ENCODE assay signal across 26 mouse cellular contexts in genomic region chr9:77507743-77508394, GRCm38 (mm10).
"Had no signal": no experiment of that assay in that cellular context is flagged by ENCODE, and none has a peak within 500 bp of the region (broad histone marks: within the 10 kb centered on the region; RNA-seq: fewer than 3 reads in every experiment).

No protein-coding gene starts in this region.

- H3K27ac ChIP-seq: gastrocnemius, adult 2 months; heart, adult 2 months; heart, embryonic 13.5 days; heart, embryonic 15.5 days; hindbrain, embryonic 13.5 days; hindbrain, embryonic 15.5 days; hindbrain, postnatal 0 days; kidney, embryonic 15.5 days; kidney, postnatal 0 days; left cerebral cortex, adult 2 months; limb, embryonic 10.5 days; limb, embryonic 12.5 days had no signal

- H3K9me3 ChIP-seq: heart, embryonic 13.5 days; heart, embryonic 15.5 days; hindbrain, embryonic 13.5 days; hindbrain, embryonic 15.5 days; kidney, embryonic 15.5 days; limb, embryonic 10.5 days; limb, embryonic 12.5 days had no signal

- DNase-seq: gastrocnemius, adult 2 months; gastrocnemius, postnatal 10 days; gastrocnemius, postnatal 25 days; heart, adult 2 months; heart, postnatal 14 days; heart, postnatal 36 days; kidney, adult 11 months; kidney, adult 2 months; kidney, adult 9 months; kidney, postnatal 14 days; kidney, postnatal 36 days; layer of hippocampus, adult 9-11 months; liver had no signal

- ATAC-seq: hindbrain, postnatal 0 days; intestine, embryonic 16.5 days had no signal

- H3K4me3 ChIP-seq: gastrocnemius, adult 2 months; heart, adult 2 months; heart, embryonic 13.5 days; heart, embryonic 15.5 days; hindbrain, embryonic 13.5 days; hindbrain, embryonic 15.5 days; kidney, embryonic 15.5 days; left cerebral cortex, adult 2 months; limb, embryonic 10.5 days; limb, embryonic 12.5 days had no signal

- H3K4me2 ChIP-seq: heart, embryonic 11.5 days; heart, embryonic 13.5 days; heart, embryonic 15.5 days; hindbrain, embryonic 13.5 days; hindbrain, embryonic 15.5 days; kidney, embryonic 15.5 days; limb, embryonic 12.5 days; liver, embryonic 11.5 days had no signal

- H3K36me3 ChIP-seq: heart, embryonic 13.5 days; heart, embryonic 15.5 days; hindbrain, embryonic 13.5 days; hindbrain, embryonic 15.5 days; kidney, embryonic 15.5 days; limb, embryonic 10.5 days; limb, embryonic 12.5 days had no signal

- H3K27me3 ChIP-seq: heart, embryonic 13.5 days; heart, embryonic 15.5 days; hindbrain, embryonic 13.5 days; hindbrain, embryonic 15.5 days; kidney, embryonic 15.5 days; limb, embryonic 12.5 days had no signal

- H3K9ac ChIP-seq: heart, embryonic 13.5 days; heart, embryonic 15.5 days; hindbrain, embryonic 13.5 days; hindbrain, embryonic 15.5 days; kidney, embryonic 15.5 days; limb, embryonic 12.5 days had no signal
